Mouse (Mus musculus): ENCODE data around the gene Sipa1.

GRCm38 (mm10) chr19:5713255-5713654 is 49.7 kb upstream of the Sipa1 start:
- TF ChIP-seq CTCF (IDR thresholded peaks at IDR 0.05 in 2 of 3, conservative IDR thresholded peaks at IDR 0.05 in 1 of 3; ENCODE audit: control insufficient read depth in 1 of 3, insufficient read depth in 1 of 3, low read depth in 2 of 3, low read length in 3 of 3, poor library complexity in 1 of 3, severe bottlenecking in 1 of 3) = no peak
- no peak for TF ChIP-seq SMC3 (IDR thresholded peaks at IDR 0.05; ENCODE audit: low read depth, low read length)
- TF ChIP-seq POLR2A (IDR thresholded peaks at IDR 0.05; ENCODE audit: control insufficient read depth in 1 of 2, insufficient read depth in 1 of 2, low read depth in 1 of 2, low read length in 2 of 2, poor library complexity in 1 of 2) = no peak
- TF ChIP-seq JUND (IDR thresholded peaks at IDR 0.05; ENCODE audit: low read depth, low read length) = no peak

Measured in MEL (cell line).